Mouse (Mus musculus): Measurements from ENCODE around the gene Kalrn. TPM values are rescaled to one million over a fixed set of nuclear protein-coding genes. Genes with fewer than 3 reads are reported as not detected.

The Kalrn gene
- polyA plus RNA-seq (2012; rRNA removed) = 14.8 and 43.0 TPM in 2 replicates

DNA sequence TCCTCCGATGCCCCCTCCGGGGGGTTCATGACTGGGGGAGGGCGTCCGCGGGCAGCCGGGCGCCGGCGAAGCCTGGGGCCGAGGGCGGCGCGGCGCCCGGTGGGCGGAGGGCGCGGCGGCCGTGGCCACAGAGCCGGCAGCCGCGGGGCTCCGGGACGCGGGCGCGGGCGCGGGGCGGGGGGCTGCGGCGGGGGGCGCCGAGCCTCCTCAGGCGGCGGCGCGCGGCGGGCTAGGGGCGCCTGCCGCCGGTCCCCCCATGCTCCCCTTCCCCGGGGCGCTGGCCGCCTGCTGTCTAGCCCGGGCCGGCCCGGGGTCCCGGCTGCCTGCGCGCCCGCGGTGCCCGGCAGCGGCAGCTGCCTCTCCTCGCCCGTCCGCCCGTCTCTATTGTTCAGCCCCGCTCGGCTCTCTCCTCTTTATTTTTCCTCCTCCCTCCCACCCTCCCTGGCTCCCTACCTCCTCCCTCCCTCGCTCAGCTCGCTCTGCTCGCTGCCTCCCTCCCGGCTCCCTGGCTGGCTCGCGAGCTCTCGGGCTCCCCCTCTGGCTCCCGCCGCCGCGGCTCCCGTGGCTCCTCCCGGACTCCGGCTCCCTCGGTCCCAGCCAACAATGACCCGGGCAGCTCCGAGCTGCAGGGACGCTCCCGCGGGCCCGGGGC lies at the start of gene Kalrn:
Kalrn (minus strand) TSS at position 382 of the 652 bp plus-strand sequence.
- TF ChIP-seq CTCF (IDR thresholded peaks at IDR 0.05; ENCODE audit: extremely low read depth, insufficient read length, insufficient replicate concordance, low read depth, low read length) = peak; percentile 57; the same call in 1 of the 2 replicates
- TF ChIP-seq POLR2A (IDR thresholded peaks at IDR 0.05; ENCODE audit: low read depth, low read length) = no peak
- WGBS = under 1% methylated on average over 68 of the region's 84 CpGs
- Histone ChIP-seq H3K4me3 (ENCODE audit: low read depth, low read length) (peak within 1 kb of the TSS; percentile 80), H3K27me3 (ENCODE audit: control insufficient read depth, insufficient read depth, low read length) (peaks cover 27% of the 10 kb centered on the region), H3K36me3 (ENCODE audit: control insufficient read depth, insufficient read depth, low read length) (no peaks in the 10 kb centered on the region), H3K27ac (ENCODE audit: insufficient read depth, low read depth, low read length) (no peak within 1 kb of the TSS), H3K4me1 (ENCODE audit: control insufficient read depth, insufficient read depth, insufficient read length, low read length) (peaks cover 1% of the 10 kb centered on the region; the same call in 1 of the 2 replicates)

DNA sequence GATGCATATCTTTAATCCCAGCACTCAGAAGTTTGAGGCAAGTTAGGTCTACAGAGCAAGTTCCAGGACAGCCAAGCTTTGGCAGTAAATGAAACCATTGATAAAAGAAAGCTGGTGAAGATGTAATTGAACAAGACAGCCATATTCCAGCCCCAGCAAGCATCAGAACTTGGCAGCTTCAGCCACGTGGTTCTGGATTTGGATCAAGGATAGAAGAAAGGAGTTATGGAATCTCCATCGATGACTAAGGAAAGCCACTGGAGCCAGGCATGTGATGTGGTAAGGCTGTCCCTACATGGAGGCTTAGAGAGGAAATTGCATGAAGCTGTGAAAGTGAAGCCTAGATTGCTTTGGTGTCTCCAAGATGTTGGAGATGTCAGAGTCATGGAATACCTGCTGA lies 40.7 kb upstream of the Kalrn start:
- H3K4me1 ChIP-seq (ENCODE audit: control insufficient read depth, insufficient read depth, insufficient read length, low read length) = no peaks in the 10 kb centered on the region
- no peak for TF ChIP-seq CTCF (IDR thresholded peaks at IDR 0.05; ENCODE audit: extremely low read depth, insufficient read length, insufficient replicate concordance, low read depth, low read length)
- TF ChIP-seq POLR2A (IDR thresholded peaks at IDR 0.05; ENCODE audit: low read depth, low read length) = no peak
- no peak overlapping the region for H3K4me3 ChIP-seq (ENCODE audit: low read depth, low read length)
- no peaks in the 10 kb centered on the region for H3K36me3 ChIP-seq (ENCODE audit: control insufficient read depth, insufficient read depth, low read length)
- H3K27me3 ChIP-seq (ENCODE audit: control insufficient read depth, insufficient read depth, low read length) = no peaks in the 10 kb centered on the region
- H3K27ac ChIP-seq (ENCODE audit: insufficient read depth, low read depth, low read length) = no peak overlapping the region
- 66% methylated on average over 2 of the region's 2 CpGs for WGBS

DNA sequence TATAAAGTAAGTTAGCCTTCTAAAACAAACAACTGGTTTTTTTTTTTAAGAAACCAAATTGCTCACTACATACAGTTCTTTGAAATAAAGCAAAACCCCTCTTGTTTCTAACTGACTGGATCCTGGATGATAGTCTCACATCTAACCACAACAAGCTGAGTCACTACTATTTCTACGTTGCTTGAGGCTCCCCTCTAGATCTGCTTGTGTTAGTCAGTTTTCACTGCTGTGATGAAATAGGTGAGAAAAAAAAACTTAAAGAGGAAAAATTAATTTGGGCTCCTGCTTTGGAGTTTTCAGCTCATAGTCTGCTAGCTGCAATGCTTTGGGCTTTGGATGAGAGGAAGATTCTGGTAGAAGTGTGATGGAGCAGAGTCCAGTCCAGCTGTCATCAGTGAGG lies 36.8 kb upstream of the Kalrn start:
- no peaks in the 10 kb centered on the region for H3K27me3 ChIP-seq (ENCODE audit: control insufficient read depth, insufficient read depth, low read length)
- H3K4me3 ChIP-seq (ENCODE audit: low read depth, low read length) = no peak overlapping the region
- no peak for TF ChIP-seq POLR2A (IDR thresholded peaks at IDR 0.05; ENCODE audit: low read depth, low read length)
- no peak for TF ChIP-seq CTCF (IDR thresholded peaks at IDR 0.05; ENCODE audit: extremely low read depth, insufficient read length, insufficient replicate concordance, low read depth, low read length)
- H3K4me1 ChIP-seq (ENCODE audit: control insufficient read depth, insufficient read depth, insufficient read length, low read length) = no peaks in the 10 kb centered on the region
- 56% methylated on average over 1 of the region's 1 CpGs for WGBS
- no peaks in the 10 kb centered on the region for H3K36me3 ChIP-seq (ENCODE audit: control insufficient read depth, insufficient read depth, low read length)
- no peak overlapping the region for H3K27ac ChIP-seq (ENCODE audit: insufficient read depth, low read depth, low read length)

DNA sequence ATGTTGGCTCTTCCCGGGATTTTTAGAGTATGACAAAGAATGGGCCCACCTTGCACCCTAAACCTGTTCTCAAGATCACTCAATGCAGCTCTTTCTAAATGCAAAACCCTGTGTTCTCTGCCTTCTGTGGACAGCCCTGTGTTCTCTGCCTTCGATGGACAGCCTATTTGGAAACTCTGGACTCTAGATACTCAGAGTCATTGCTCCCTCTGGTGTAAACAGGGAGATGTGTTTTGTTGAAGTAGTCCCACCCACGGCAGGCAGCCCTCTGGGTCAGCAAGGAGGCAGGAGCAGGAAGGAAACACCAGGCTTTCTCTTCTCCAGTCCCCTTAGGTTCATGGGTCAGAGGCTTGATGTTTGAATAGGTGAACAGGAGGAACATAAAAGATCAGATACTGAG lies 32.3 kb upstream of the Kalrn start:
- no peak overlapping the region for H3K27ac ChIP-seq (ENCODE audit: insufficient read depth, low read depth, low read length)
- 18% methylated on average over 3 of the region's 3 CpGs for WGBS
- H3K27me3 ChIP-seq (ENCODE audit: control insufficient read depth, insufficient read depth, low read length) = no peaks in the 10 kb centered on the region
- no peaks in the 10 kb centered on the region for H3K4me1 ChIP-seq (ENCODE audit: control insufficient read depth, insufficient read depth, insufficient read length, low read length)
- no peak overlapping the region for H3K4me3 ChIP-seq (ENCODE audit: low read depth, low read length)
- TF ChIP-seq CTCF (IDR thresholded peaks at IDR 0.05; ENCODE audit: extremely low read depth, insufficient read length, insufficient replicate concordance, low read depth, low read length) (peak; percentile 27; the same call in 1 of the 2 replicates), POLR2A (IDR thresholded peaks at IDR 0.05; ENCODE audit: low read depth, low read length) (no peak)
- H3K36me3 ChIP-seq (ENCODE audit: control insufficient read depth, insufficient read depth, low read length) = no peaks in the 10 kb centered on the region

DNA sequence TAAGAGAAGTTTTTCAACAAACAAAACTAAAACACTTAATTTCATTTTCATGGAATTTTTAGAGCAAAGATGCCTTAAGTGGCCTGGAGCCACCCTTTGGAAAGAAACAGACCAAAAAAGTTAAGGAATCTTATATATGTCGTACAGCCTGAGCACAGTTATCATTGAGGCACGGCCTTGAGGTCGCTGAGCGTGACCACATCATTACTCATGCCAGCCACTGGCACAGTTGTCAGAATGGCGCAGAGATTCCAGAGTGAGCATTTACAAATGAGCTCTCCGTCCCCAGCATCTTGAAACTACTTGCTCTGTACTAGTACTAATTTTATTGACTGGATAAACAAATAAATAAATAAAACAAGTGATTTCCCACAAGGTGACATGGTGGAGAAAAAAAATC lies 30.5 kb upstream of the Kalrn start:
- Histone ChIP-seq H3K27ac (ENCODE audit: insufficient read depth, low read depth, low read length) (no peak overlapping the region), H3K36me3 (ENCODE audit: control insufficient read depth, insufficient read depth, low read length) (no peaks in the 10 kb centered on the region), H3K27me3 (ENCODE audit: control insufficient read depth, insufficient read depth, low read length) (no peaks in the 10 kb centered on the region), H3K4me1 (ENCODE audit: control insufficient read depth, insufficient read depth, insufficient read length, low read length) (no peaks in the 10 kb centered on the region), H3K4me3 (ENCODE audit: low read depth, low read length) (no peak overlapping the region)
- WGBS = 69% methylated on average over 6 of the region's 6 CpGs
- TF ChIP-seq POLR2A (IDR thresholded peaks at IDR 0.05; ENCODE audit: low read depth, low read length) = no peak
- TF ChIP-seq CTCF (IDR thresholded peaks at IDR 0.05; ENCODE audit: extremely low read depth, insufficient read length, insufficient replicate concordance, low read depth, low read length) = no peak

DNA sequence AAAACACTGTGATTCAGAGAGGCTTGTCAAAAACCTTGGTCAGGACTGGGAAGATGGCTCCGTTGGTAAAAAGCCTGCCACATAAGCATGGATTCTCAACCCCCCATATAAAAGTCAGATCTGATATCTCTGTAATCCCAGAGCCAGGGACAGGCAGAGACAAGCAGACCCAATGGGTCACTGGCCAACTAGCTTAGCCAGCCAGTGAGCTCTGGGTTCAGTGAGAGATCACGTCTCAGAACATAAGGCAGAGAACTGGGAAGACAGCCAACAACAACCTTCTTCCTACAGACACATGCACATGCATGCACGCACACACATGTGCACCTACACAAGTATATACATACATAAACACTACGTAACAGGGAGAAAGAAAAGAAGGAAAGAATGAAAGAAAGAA lies 29.7 kb upstream of the Kalrn start:
- no peak overlapping the region for H3K4me3 ChIP-seq (ENCODE audit: low read depth, low read length)
- H3K27ac ChIP-seq (ENCODE audit: insufficient read depth, low read depth, low read length) = no peak overlapping the region
- H3K36me3 ChIP-seq (ENCODE audit: control insufficient read depth, insufficient read depth, low read length) = no peaks in the 10 kb centered on the region
- H3K4me1 ChIP-seq (ENCODE audit: control insufficient read depth, insufficient read depth, insufficient read length, low read length) = no peaks in the 10 kb centered on the region
- H3K27me3 ChIP-seq (ENCODE audit: control insufficient read depth, insufficient read depth, low read length) = no peaks in the 10 kb centered on the region
- WGBS = 72% methylated on average over 4 of the region's 4 CpGs
- TF ChIP-seq POLR2A (IDR thresholded peaks at IDR 0.05; ENCODE audit: low read depth, low read length) (no peak), CTCF (IDR thresholded peaks at IDR 0.05; ENCODE audit: extremely low read depth, insufficient read length, insufficient replicate concordance, low read depth, low read length) (no peak)

DNA sequence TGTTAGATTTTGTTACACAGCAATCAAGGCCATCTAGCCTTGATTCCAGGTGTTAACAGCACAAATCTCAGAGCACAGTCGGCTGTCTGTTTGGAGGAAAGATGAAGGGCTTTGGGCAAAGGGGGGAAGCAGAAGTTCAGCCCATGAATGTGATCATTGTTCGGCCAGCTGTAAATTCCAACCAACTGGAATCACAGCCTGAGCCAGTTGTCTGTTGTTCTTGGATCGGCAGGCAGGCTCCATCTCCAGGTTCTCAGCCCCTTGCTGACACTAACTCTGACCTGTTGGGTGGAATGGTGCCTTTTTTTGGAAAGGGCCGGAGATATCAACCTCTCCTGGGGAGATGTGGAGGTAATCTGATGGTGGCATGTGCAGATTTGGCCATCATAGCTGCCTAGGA lies 28.6 kb upstream of the Kalrn start:
- Histone ChIP-seq H3K27me3 (ENCODE audit: control insufficient read depth, insufficient read depth, low read length) (no peaks in the 10 kb centered on the region), H3K36me3 (ENCODE audit: control insufficient read depth, insufficient read depth, low read length) (no peaks in the 10 kb centered on the region), H3K4me1 (ENCODE audit: control insufficient read depth, insufficient read depth, insufficient read length, low read length) (no peaks in the 10 kb centered on the region), H3K27ac (ENCODE audit: insufficient read depth, low read depth, low read length) (no peak overlapping the region), H3K4me3 (ENCODE audit: low read depth, low read length) (no peak overlapping the region)
- no peak for TF ChIP-seq POLR2A (IDR thresholded peaks at IDR 0.05; ENCODE audit: low read depth, low read length)
- TF ChIP-seq CTCF (IDR thresholded peaks at IDR 0.05; ENCODE audit: extremely low read depth, insufficient read length, insufficient replicate concordance, low read depth, low read length) = no peak
- WGBS = 66% methylated on average over 4 of the region's 4 CpGs
